34 mouse cellular contexts compared by ENCODE assay signal in the genomic region with DNA sequence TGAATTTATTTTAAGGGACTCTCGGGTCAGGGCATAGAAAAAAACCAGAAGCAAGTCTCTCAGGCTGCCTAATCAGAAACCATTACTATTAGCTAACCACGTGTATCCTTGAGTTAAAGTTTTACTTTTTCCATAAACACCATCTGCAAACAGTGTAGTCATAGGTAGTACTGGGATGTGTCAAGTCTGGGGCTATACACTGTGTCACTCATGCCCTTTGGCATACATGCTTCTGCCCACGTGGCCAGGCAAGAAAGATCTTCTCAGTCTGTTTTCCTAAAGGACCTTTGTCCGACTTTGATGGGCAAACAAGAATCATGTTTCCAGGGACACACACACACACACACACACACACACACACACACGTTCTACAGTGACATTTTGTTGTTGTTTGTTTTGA. TPM values are rescaled to one million over a fixed set of nuclear protein-coding genes. Genes with fewer than 3 reads are reported as not detected.
DNase-seq lines count a peak whose midpoint lies in the region; ATAC-seq and TF ChIP-seq lines count a peak whose summit lies in the region.
"Had no signal": no experiment of that assay in that cellular context is flagged by ENCODE, and none has a peak within 500 bp of the region (broad histone marks: within the 10 kb centered on the region; RNA-seq: fewer than 3 reads in every experiment).

No protein-coding gene starts in this region.

- no peak for TF ChIP-seq CTCF in liver, postnatal 0 days (IDR thresholded peaks at IDR 0.05; ENCODE audit: low read depth)

- 49% methylated on average over 5 of the region's 5 CpGs for WGBS in liver, embryonic 12.5 days (ENCODE audit: insufficient replicate concordance)
- 47% methylated on average over 5 of the region's 5 CpGs for WGBS in liver, postnatal 0 days (ENCODE audit: insufficient replicate concordance)

- H3K27me3 ChIP-seq in liver, embryonic 12.5 days (replicated peaks), result no peaks in the 10 kb centered on the region
- H3K27me3 ChIP-seq in liver, postnatal 0 days (ENCODE audit: insufficient read depth, low read length), result no peaks in the 10 kb centered on the region
- H3K27me3 ChIP-seq: CH12.LX; embryonic facial prominence, embryonic 13.5 days; forebrain, embryonic 15.5 days; heart, embryonic 12.5 days; hindbrain, embryonic 15.5 days; kidney, embryonic 15.5 days; limb, embryonic 15.5 days; megakaryocyte, embryonic 14.5 days; midbrain, embryonic 12.5 days; neural tube, embryonic 12.5 days had no signal

- no peak overlapping the region for H3K4me3 ChIP-seq in liver, embryonic 12.5 days
- H3K4me3 ChIP-seq in liver, postnatal 0 days (ENCODE audit: low read depth, low read length), result no peak overlapping the region
- H3K4me3 ChIP-seq: embryonic facial prominence, embryonic 13.5 days; forebrain, embryonic 10.5 days; forebrain, embryonic 15.5 days; gastrocnemius, adult 2 months; heart, adult 2 months; heart, embryonic 12.5 days; hindbrain, embryonic 10.5 days; hindbrain, embryonic 15.5 days; kidney, embryonic 15.5 days; limb, embryonic 10.5 days; limb, embryonic 15.5 days; megakaryocyte, embryonic 14.5 days; midbrain, embryonic 12.5 days; myocyte; neural tube, embryonic 12.5 days had no signal

- no peaks in the 10 kb centered on the region for H3K9me3 ChIP-seq in liver, embryonic 12.5 days (replicated peaks)
- no peaks in the 10 kb centered on the region for H3K9me3 ChIP-seq in liver, postnatal 0 days (ENCODE audit: low read length)
- H3K9me3 ChIP-seq: embryonic facial prominence, embryonic 13.5 days; forebrain, embryonic 10.5 days; forebrain, embryonic 15.5 days; heart, embryonic 12.5 days; hindbrain, embryonic 10.5 days; hindbrain, embryonic 15.5 days; kidney, embryonic 15.5 days; limb, embryonic 10.5 days; limb, embryonic 15.5 days; midbrain, embryonic 12.5 days; neural tube, embryonic 12.5 days had no signal

- no peak overlapping the region for H3K9ac ChIP-seq in liver, embryonic 12.5 days
- H3K9ac ChIP-seq in liver, postnatal 0 days (replicated peaks), result no peak overlapping the region
- H3K9ac ChIP-seq: embryonic facial prominence, embryonic 13.5 days; forebrain, embryonic 15.5 days; heart, embryonic 12.5 days; hindbrain, embryonic 15.5 days; kidney, embryonic 15.5 days; limb, embryonic 15.5 days; midbrain, embryonic 12.5 days; neural tube, embryonic 12.5 days had no signal

- no peak overlapping the region for H3K4me2 ChIP-seq in liver, embryonic 12.5 days
- no peak overlapping the region for H3K4me2 ChIP-seq in liver, postnatal 0 days (ENCODE audit: low read depth, low read length)
- H3K4me2 ChIP-seq: embryonic facial prominence, embryonic 13.5 days; forebrain, embryonic 15.5 days; heart, embryonic 12.5 days; hindbrain, embryonic 15.5 days; kidney, embryonic 15.5 days; limb, embryonic 15.5 days; midbrain, embryonic 12.5 days; neural tube, embryonic 12.5 days had no signal

- peak; percentile 71; the same call in 1 of the 2 replicates for TF ChIP-seq EP300 in liver, postnatal 0 days (IDR thresholded peaks at IDR 0.05; ENCODE audit: low read depth)

- ATAC-seq in liver, embryonic 12.5 days, result peak; percentile 59; the same call in 1 of the 2 replicates
- peak; percentile 99 for ATAC-seq in liver, postnatal 0 days
- ATAC-seq: activated CD4-positive, CD25-positive, alpha-beta regulatory T cell, adult 4 months; forebrain, embryonic 15.5 days had no signal

- DNase-seq in adrenal gland, postnatal 10 days, result peak; percentile 27
- no peak for DNase-seq in adrenal gland, adult 2 months
- DNase-seq in liver, result no peak
- DNase-seq in liver, postnatal 0 days, result peak; percentile 75
- DNase-seq in urinary bladder, postnatal 10 days (ENCODE audit: low spot score), result no peak
- DNase-seq in layer of hippocampus, adult 9-11 months, result no peak
- DNase-seq: adrenal gland, postnatal 14 days; cerebellum, adult 11 months; cerebellum, adult 9-11 months; gastrocnemius, adult 2 months; gastrocnemius, postnatal 36 days; heart, adult 2 months; layer of hippocampus, postnatal 36 days; lung, postnatal 4 days; right cerebral cortex, adult 18-20 months; spleen, adult 18-20 months; thymus, adult 2 months; thymus, postnatal 4 days had no signal

- H3K27ac ChIP-seq in liver, embryonic 12.5 days, result no peak overlapping the region
- peak overlapping the region; percentile 95 for H3K27ac ChIP-seq in liver, postnatal 0 days (ENCODE audit: low read depth)
- H3K27ac ChIP-seq: embryonic facial prominence, embryonic 13.5 days; forebrain, embryonic 10.5 days; forebrain, embryonic 15.5 days; hindbrain, embryonic 10.5 days; hindbrain, embryonic 15.5 days; kidney, embryonic 15.5 days; limb, embryonic 10.5 days; limb, embryonic 15.5 days; midbrain, embryonic 12.5 days; neural tube, embryonic 12.5 days had no signal

- H3K4me1 ChIP-seq in liver, embryonic 12.5 days, result no peaks in the 10 kb centered on the region
- peaks cover 10% of the 10 kb centered on the region for H3K4me1 ChIP-seq in liver, postnatal 0 days (ENCODE audit: insufficient read depth)
- H3K4me1 ChIP-seq: embryonic facial prominence, embryonic 13.5 days; forebrain, embryonic 15.5 days; heart, embryonic 12.5 days; hindbrain, embryonic 10.5 days; hindbrain, embryonic 15.5 days; kidney, embryonic 15.5 days; limb, embryonic 10.5 days; limb, embryonic 15.5 days; megakaryocyte, embryonic 14.5 days; midbrain, embryonic 12.5 days; neural tube, embryonic 12.5 days had no signal

- H3K36me3 ChIP-seq in liver, embryonic 12.5 days, result no peaks in the 10 kb centered on the region
- no peaks in the 10 kb centered on the region for H3K36me3 ChIP-seq in liver, postnatal 0 days (replicated peaks; ENCODE audit: insufficient read depth, low read length)
- H3K36me3 ChIP-seq: embryonic facial prominence, embryonic 13.5 days; forebrain, embryonic 10.5 days; forebrain, embryonic 15.5 days; heart, embryonic 12.5 days; hindbrain, embryonic 10.5 days; hindbrain, embryonic 15.5 days; kidney, embryonic 15.5 days; limb, embryonic 10.5 days; limb, embryonic 15.5 days; midbrain, embryonic 12.5 days; neural tube, embryonic 12.5 days had no signal

RNA-seq across cellular contexts. Expression of a gene that starts 27.3 kb away (rescaled TPM):
- total RNA-seq in adrenal gland, postnatal 10 days (2021), result 10 to 100 TPM; 55.3 to 63.0 TPM
- total RNA-seq in adrenal gland, adult 2 months (2021), result 10 to 100 TPM; 56.2 to 59.5 TPM
- 25.9 and 51.4 TPM in 2 replicates for polyA plus RNA-seq in adrenal gland, adult 2 months (2012; rRNA removed)
- polyA plus RNA-seq in liver, embryonic 12.5 days (2016; fragmentation: Nextera tagmentation; extraction: Ambion mirVana), result 48.1 and 51.2 TPM in 2 replicates
- polyA plus RNA-seq in liver, postnatal 0 days (2015; fragmentation: Nextera tagmentation; extraction: Ambion mirVana), result 39.7 and 41.1 TPM in 2 replicates

RNA-seq across cellular contexts. Expression of a gene that starts 42.4 kb away (rescaled TPM):
- 10 to 100 TPM; 14.8 to 29.4 TPM for total RNA-seq in adrenal gland, postnatal 10 days (2021)
- 10 to 100 TPM; 10.3 to 10.9 TPM for total RNA-seq in adrenal gland, adult 2 months (2021)
- 0.65 and 1.5 TPM in 2 replicates for polyA plus RNA-seq in adrenal gland, adult 2 months (2012; rRNA removed)
- polyA plus RNA-seq in liver, embryonic 12.5 days (2016; fragmentation: Nextera tagmentation; extraction: Ambion mirVana), result 0.61 and 0.69 TPM in 2 replicates
- 19.0 and 30.1 TPM in 2 replicates for polyA plus RNA-seq in liver, postnatal 0 days (2015; fragmentation: Nextera tagmentation; extraction: Ambion mirVana)
- total RNA-seq: CH12.LX had no signal

Comparison
In these comparisons a context has a peak if more than half of its experiments do, and no peak if none do; other contexts are left out.
1. DNase-seq: peak in adrenal gland, postnatal 10 days (single experiment) and liver, postnatal 0 days (single experiment); none in adrenal gland, adult 2 months (single experiment), liver (single experiment), urinary bladder, postnatal 10 days (single experiment) and layer of hippocampus, adult 9-11 months (single experiment).